Mouse (Mus musculus) gastrocnemius, adult 2 months (tissue): ENCODE measurements around the gene Med13l. TPM values are rescaled to one million over a fixed set of nuclear protein-coding genes. Genes with fewer than 3 reads are reported as not detected.

Source experiments
- DNase-seq: peaks from one replicate; pipeline ENCODE4 v3.0.0; 2022
- H3K27ac ChIP-seq: fragments of 200-600 bp; 2 replicates; pipeline ENCODE4 v1.8.1; 2022; ENCODE audit warnings: mild to moderate bottlenecking
- H3K4me3 ChIP-seq: fragments of 200-600 bp; 2 replicates; pipeline ENCODE4 v1.8.1; 2022; ENCODE audit warnings: mild to moderate bottlenecking, moderate library complexity
- CTCF ChIP-seq: fragments of 200-600 bp; IDR thresholded peaks from 2 replicates; pipeline ENCODE4 v1.8.1; 2022; ENCODE audit warnings: antibody characterized with exemption, mild to moderate bottlenecking, moderate library complexity
- intact Hi-C: fragments of 180-260 bp; cut with DNase I; formaldehyde crosslinking; loops from one replicate; pipeline ENCODE4 v1.15.1; 2025
- total RNA-seq, 2 experiments: library from RNA; stranded (reverse); gene quantifications; 2 replicates each; pipeline ENCODE4 v1.2.3; 2021

Gene Med13l
- total RNA-seq, 2 experiments from 2014 or later, result 21.5 to 28.3 TPM

DNA sequence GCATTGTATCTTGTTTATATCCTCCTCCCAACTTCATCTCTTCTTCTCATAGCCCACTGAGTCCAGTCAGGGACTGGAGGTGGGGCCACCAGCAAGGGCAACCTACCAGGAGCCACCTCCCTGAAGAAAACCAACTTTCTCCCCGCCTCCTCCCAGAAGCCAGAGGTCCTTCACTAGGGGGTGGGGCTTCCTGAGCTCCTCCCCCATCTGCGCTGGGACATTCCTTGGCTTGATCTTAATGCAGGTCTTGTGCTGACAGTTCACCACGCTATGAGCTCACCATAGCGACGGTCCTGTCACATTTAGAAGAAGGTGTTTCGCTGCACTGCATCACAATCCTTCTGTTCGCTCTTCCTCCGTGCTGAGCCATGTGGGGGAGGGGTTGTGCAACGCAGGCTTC, 229.3 kb downstream of the Med13l start:
- intact Hi-C loops, result loop anchor here (1.0 to 10.0 kb wide), 2 partner anchors 24 to 455 kb away; no protein-coding TSS in a partner anchor
- DNase-seq, result peak; percentile 86
- TF ChIP-seq CTCF, result no peak
- Histone ChIP-seq H3K4me3 (peak overlapping the region; percentile 59), H3K27ac (peak overlapping the region; percentile 94)

DNA sequence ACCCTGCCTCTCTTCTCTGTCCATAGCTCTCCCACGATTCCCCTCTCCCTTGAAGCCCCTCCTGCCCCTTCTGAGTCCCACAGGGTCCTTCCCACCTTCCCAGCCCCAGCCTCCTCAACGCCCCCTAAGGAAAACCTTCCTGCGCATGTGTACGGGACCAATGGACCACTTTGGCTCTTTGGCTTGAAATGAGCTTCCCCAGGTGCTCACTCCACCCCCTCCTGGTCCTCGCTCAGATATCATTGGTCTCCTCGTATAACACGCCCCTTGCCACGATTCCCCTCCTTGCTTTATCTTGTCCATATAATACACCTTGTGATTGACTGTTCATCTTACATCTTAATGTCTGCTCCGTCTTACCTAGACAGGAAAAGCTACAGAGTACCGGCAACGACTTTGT, 237.3 kb downstream of the Med13l start:
- Histone ChIP-seq H3K27ac (no peak overlapping the region), H3K4me3 (no peak overlapping the region)
- intact Hi-C loops, result loop anchor here (10.0 kb wide), 1 partner anchor 447 kb away; no protein-coding TSS in a partner anchor
- no peak for TF ChIP-seq CTCF
- no peak for DNase-seq

DNA sequence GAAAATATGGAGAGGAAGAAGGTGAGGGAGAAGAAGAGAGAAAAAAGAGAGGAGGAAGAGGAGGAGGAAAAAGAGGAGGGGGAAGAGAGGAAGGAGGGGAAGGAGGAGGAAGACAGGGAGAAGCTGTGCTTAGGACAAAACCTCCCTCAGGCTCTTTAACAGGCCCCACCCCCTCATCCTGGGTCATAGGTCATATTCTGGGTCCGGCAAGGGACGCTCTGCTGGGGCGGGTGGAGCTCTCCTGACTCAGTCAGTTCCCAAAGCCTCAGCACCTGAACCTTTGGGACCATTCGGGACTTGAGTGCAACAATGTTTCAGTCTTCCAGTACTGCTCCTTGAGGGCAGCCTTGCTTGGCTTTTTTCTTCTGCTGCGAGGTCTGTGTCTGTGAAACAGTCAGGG, 241.1 kb downstream of the Med13l start:
- no peak overlapping the region for H3K4me3 ChIP-seq
- intact Hi-C loops, result no loop called here
- DNase-seq, result no peak
- TF ChIP-seq CTCF, result no peak
- H3K27ac ChIP-seq, result no peak overlapping the region

DNA sequence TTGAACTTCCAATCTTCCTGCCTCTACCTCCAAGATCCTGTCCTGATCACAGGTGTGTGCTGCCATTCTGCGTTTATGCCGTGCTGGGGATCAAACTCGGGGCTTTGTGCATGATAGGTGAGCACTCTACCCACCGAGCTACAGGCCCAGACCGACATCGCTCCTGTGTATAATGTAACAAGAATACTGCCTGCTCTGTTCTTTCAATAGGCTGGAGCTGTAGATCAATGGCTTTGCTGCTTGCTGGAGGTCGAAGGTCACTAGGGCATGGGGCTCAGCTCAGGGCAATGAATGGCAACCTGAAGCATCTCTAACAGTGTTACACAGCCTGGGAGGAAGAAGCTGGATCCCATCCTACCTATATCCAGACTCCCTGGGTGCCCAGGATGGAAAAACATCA, 241.6 kb downstream of the Med13l start:
- H3K27ac ChIP-seq, result no peak overlapping the region
- intact Hi-C loops, result no loop called here
- no peak for DNase-seq
- TF ChIP-seq CTCF, result no peak
- no peak overlapping the region for H3K4me3 ChIP-seq

DNA sequence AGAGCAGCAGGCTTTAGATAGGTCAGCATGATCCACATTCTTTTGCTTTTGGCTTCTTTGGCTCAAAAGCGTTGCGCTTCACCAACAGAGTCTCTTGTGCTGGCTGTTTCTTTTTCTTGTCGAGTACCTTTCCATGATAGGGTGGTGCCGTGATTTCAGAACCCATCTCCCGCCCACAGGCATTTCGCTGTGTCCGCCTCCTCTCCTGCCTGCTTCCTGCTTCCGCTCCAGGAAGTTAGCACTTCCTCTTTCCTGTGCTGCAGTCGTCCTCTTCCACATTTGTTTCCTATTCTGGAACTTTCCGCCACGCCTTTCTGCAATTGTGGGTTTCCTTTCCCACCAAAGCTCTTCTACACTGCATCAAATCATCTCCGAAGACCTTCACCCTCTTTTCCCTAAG, 248.5 kb downstream of the Med13l start:
- DNase-seq, result no peak
- TF ChIP-seq CTCF, result no peak
- no peak overlapping the region for H3K4me3 ChIP-seq
- intact Hi-C loops, result no loop called here
- H3K27ac ChIP-seq, result no peak overlapping the region

DNA sequence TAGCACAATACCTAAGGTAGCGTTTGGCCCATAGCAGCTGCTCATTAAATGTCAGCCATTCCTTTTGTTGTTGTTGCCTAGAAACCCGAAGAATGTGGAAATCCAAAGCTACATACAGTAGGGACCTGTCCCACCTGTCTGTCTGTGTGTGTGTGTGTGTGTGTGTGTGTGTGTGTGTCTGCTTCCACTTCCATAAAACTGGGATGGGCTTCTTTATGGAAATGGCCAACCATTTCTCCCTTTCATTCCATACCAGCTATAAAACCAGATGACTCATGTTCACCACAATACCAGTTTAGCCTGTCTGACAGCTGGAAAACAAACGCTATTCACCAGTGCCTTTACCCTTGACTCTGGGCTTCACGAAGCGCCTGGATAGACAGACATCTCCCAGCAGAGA, 249.1 kb downstream of the Med13l start:
- Histone ChIP-seq H3K27ac (no peak overlapping the region), H3K4me3 (no peak overlapping the region)
- intact Hi-C loops, result no loop called here
- TF ChIP-seq CTCF, result no peak
- no peak for DNase-seq

DNA sequence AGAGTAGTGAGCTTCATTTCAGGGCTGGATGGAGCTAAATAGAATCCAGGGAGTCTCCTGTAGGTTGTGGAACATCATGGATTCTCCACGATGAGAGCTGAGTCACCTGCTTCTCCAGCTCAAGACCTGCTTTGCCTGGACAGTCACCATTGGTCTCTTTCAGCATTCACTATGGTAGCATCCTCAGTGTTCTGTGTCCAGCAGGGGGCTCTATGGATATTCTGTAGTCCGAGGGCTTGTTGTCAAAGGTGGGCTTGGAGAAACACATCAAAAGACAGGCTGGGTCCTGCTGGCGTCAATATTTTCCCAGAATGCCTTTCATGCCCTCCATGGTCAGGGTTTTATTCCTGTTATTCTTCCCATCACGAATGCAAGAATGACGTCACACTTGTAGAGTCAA, 251.2 kb downstream of the Med13l start:
- peak; percentile 36 for TF ChIP-seq CTCF
- Histone ChIP-seq H3K27ac (peak overlapping the region; percentile 95), H3K4me3 (no peak overlapping the region)
- intact Hi-C loops, result loop anchor here (2.0 kb wide), 1 partner anchor 19 kb away; no protein-coding TSS in a partner anchor
- DNase-seq, result no peak

DNA sequence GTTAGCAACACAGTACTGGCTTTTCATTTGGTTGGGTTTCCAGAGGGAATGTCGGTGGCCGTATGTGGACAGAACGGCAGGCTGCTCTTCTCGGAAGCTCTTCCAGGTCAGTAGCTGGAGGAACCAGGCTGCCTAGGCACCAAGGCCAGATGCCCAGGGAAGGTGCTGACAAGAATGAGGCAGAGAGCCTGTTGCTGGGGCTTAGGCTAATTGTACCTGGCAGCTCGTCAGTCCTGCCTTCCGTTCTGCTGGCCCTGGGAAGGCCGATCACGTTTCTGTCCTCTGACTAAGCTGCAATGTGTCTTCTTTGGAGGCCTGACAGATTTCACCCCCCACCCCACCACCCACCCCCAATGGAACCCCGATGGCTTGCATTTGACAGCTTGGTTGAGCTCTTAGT, 251.9 kb downstream of the Med13l start:
- Histone ChIP-seq H3K27ac (peak overlapping the region; percentile 95), H3K4me3 (peak overlapping the region; percentile 47)
- DNase-seq, result peak; percentile 85
- TF ChIP-seq CTCF, result no peak
- intact Hi-C loops, result loop anchor here (2.0 kb wide), 1 partner anchor 18 kb away; no protein-coding TSS in a partner anchor

DNA sequence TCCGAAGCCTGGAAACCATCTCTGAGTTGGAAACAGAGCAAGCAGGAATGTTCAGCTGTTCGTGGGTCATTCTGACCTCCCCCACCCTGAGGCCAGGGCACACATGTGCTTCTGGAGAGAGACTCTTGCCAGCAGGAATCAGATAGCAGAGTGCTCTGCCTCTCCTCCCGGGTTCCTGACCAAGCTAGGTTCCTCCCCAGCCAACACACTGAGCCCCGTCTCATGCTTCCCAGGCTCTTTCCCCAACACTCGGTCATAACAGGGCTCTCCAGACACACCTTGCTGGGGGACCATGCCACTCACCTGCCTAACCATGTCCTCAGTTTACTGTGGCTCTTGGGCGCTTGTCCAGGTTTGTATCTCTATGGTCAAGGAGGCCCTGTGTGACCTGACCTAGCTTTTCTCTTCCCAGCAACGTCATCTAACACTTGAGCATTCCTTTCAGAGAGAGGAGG, 252.5 kb downstream of the Med13l start:
- no peak for TF ChIP-seq CTCF
- DNase-seq, result peak; percentile 78
- intact Hi-C loops, result loop anchor here (1.0 to 2.0 kb wide), 2 partner anchors 18 to 24 kb away; no protein-coding TSS in a partner anchor
- Histone ChIP-seq H3K27ac (peak overlapping the region; percentile 95), H3K4me3 (peak overlapping the region; percentile 51)

DNA sequence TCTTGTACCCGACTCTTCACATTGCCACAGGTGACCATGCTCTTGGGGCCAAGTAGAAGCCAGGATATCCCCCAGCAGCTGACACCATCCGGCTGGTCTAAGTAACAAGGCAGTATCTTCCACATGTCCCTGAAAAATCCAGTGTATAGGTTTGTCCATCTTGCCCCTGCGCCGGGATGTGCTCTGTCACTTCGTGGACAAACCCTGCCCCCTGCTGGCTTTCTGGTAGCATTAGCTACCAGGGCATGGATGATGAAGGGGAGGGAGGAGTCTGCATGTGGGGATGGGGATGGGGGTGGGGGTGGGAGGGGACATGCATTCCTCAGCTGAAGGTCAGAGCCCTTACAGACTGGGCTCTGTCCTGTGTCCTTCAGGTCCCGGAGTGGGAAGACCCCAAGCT, 253.6 kb downstream of the Med13l start:
- Histone ChIP-seq H3K4me3 (no peak overlapping the region), H3K27ac (peak overlapping the region; percentile 95)
- DNase-seq, result peak; percentile 81
- TF ChIP-seq CTCF, result peak; percentile 66
- intact Hi-C loops, result loop anchor here (1.0 kb wide), 1 partner anchor 33 kb away; no protein-coding TSS in a partner anchor
